Mouse (Mus musculus): ENCODE results near the gene Usp21.

Usp21 gene

DNA sequence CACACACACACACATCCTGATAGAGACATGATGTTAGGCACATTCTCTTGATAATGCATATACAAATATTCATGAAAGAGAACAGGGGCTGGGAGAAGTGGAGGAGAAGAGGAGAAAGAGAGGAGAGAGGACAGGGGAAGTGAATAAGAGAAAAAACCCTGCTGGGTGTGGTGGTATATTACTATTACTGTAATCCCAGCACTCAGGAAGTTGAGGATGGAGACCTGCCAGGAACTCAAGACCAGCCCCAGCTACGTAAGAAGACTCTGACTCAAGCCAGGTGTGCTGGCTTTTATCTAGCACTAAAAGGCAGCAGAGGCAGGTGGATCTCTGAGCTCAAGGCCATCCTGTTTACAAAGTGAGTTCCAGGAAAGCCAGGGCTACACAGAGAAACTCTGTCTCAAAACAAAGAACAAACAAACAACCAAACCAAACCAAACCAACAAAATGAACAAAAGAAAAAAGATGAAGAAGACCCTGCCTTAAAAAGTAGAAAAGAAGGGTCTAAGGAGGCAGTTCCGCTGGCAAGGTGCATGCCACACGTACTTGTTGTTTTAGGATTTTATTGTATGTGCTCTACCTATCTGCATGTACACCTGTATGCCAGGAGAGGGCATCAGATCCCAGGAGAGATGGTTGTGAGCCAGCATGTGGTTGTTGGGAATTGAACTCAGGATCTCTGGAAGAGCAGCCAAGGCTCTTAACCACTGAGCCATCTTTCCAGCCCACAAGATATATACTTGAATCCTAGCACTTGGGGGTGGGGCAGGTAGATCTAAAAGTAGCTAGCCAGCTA, 23.9 kb downstream of the Usp21 start:
- DNase-seq, result no peak

DNA sequence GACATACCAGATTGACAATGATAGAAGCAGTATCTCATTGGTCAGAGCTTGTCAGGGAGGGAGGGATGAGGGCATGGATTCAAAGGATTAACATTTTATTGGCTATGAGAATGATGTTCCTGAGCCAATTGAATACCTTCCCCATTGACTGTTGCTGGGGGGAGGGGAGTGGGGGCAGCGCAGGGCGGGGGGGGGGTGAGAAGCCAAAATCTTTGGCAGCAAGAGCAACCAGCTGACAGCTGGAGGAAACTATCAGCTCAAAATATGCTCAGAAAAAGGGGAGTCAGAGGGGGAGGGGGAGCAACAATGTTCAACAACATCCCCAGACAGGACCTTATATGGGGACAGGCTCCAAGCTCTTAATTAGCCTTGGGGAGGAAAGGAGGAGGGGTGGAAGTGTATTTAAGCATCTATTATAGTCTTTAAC, 24.6 kb downstream of the Usp21 start:
- DNase-seq, result peak; percentile 61

DNA sequence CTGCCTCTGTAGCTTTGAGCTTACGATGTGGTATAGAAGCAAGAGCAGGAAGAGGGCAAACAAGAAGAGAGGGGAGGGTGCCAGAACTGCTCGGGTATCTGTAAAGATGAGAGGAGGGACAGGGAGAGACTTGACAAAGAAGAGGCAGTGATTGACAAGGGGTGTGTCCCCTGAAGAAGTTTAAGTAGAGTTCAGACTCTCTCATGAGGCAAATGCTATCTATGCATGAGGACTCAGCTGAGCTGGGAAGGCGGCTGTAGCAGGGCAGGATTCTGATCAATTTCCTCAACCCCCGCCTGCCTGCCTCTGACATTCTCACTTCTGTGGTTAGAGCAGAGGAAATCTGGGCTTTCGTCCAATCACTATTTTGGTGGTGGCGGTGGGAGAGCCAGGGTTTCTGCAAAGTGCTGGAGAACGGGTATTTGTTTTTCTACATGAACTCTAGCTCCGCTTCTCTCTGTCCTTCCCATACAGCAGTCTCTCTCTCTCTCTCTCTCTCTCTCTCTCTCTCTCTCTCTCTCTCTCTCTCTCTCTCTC, 25.1 kb downstream of the Usp21 start:
- peak; percentile 67 for DNase-seq

- DNase-seq, result no peak
These were observed 27.5 kb downstream of the Usp21 start for GRCm38 (mm10) chr1:171260316-171260715.

DNA sequence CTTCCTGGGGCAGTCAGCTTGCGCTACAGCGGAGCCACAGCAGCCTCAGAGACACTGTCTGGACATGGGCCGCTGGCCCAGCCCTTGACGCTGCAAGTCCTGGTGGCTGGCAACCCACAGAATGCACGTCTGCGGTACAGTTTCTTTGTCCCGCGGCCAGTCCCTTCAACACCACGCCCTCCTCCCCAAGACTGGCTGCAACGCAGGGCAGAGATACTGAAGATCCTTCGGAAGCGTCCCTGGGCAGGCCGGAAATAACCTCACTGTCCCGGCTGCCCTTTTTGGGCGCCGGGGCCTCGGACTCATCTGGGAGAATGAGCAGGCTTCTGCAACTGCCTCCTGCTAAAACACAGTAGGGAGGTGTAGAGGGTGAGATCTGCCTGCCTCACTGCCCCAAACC, 28.9 kb downstream of the Usp21 start:
- DNase-seq, result no peak

DNA sequence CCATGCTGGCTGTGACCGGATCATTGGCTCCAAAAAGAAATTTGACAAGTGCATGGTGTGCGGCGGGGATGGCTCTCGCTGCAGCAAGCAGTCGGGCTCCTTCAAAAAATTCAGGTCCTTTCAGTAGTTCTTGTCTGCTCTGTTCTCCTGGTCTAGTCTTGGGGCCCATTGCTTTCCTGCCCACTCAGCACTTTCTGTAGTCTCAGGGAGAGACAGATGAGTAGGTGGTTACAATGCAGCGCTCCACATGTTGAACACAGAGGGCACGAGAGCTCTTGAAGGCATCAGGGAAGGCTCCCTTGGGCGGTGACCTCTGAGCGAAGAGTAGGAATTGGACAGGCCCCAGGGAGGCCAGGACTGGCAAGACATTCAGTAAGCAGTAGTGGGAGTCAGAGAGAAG, 30.0 kb downstream of the Usp21 start:
- DNase-seq, result no peak

GRCm38 (mm10) chr1:171256937-171257548, 30.7 kb downstream of the Usp21 start:
- peak; percentile 79 for DNase-seq

DNA sequence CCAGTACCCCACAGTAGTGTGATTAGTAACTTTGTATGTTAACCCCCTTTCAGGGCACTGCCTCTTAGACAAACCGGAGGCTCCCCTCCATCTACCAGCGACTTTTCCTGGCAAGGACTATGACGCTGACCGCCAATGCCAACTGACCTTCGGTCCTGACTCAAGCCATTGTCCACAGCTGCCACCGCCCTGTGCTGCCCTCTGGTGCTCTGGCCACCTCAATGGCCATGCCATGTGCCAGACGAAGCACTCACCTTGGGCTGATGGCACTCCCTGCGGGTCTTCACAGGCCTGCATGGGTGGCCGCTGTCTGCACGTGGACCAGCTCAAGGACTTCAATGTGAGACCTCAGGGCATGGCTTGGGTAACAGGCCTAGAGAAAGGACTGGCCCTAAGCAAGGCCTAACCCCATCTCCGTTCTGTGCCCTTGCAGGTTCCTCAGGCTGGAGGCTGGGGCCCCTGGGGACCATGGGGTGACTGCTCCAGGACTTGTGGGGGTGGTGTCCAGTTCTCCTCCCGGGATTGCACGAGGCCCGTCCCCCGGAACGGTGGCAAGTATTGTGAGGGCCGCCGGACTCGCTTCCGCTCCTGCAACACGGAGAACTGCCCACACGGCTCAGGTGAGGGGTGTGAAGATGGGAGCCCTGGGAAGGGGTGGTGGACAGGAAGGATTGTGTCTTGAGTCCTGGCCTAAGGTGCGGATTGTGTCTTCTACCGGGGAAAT, 31.5 kb downstream of the Usp21 start:
- peak; percentile 77 for DNase-seq

DNA sequence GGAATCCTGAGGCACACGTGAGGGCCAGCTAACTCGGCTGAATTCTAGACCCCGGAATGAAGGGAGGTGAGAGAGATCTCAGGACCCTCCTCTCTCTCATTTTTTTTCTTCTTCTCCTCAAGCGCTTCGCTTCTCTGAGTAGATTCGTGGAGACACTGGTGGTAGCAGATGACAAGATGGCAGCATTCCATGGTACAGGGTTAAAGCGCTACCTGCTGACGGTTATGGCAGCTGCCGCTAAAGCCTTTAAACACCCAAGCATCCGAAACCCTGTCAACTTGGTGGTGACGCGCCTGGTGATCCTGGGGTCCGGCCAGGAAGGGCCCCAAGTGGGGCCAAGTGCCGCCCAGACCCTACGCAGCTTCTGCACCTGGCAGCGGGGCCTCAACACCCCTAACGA, 35.4 kb downstream of the Usp21 start:
- DNase-seq, result no peak

DNA sequence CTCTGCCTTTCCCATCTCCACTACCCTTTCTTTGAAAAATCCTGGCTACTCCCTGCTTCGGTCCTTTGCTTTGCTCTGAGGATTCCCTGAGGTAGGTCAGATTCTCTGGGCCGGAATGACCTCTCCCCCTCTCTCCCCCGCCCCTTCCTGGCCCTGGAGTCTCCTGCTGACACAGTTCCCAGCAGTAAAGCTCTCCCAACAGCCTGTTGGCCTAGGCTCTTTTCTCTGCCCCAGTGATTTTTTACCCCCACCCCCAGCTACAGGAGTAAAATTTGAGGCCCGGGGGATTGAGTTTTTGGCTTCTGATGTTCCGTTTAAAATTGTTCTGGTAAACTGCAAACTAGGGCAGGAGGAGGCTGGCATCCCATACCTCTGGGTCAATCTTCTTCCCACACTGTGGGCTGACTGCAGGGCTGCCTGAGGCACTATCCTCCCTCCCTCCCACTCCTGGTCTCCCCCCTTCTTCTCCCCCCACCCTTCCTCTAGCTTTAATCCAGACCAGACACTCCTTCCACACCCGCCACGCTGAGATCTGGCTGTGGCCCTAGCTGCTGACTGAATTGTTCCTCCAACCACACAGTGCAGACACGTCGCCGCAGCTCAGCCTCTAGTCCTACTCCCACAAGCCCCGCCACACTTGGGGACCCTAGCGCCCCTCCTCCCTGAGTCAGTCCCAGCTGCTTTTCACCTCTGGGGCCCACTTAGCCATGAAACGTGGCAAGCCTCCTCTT, 36.0 kb downstream of the Usp21 start:
- DNase-seq, result no peak

GRCm38 (mm10) chr1:171250680-171251593, 36.9 kb downstream of the Usp21 start, which contains the start of gene Ndufs2:
Ndufs2 (minus strand) TSS chr1:171251388.
- DNase-seq, result no peak

DNA sequence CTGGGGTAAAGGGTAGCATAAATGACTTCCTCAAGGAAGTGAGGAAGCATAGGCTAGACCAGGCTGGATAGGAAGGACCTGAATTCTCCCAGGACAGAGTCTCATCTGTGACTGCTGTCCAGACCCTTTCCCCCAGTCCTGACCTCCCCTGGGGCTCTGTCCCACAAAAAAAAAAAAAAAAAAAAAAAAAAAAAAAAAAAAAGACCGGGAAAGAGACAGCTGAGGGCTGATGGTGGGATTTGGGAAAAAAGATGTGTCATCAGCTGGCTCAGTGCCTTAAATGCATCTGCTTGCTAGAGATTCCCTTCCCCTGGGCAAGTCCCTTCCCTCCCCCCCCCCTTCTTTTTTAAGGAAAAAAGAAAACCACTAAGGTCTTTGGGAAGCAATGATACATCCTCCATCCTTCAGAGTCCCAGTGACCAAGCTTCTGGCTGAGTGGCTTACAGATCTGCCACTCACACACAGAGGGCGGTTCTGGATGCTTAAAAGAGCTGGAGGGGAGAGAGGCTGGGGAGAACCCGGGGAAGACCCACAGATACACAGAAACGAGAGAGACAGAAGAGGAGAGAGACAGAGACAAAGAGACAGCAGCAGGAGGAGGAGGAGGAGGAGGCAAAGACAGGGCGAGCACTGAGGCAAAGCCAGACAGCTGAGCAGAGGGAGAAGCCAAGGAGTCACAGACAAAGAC, 37.7 kb downstream of the Usp21 start, which contains the start of gene Adamts4:
Gene Adamts4, plus strand, starts transcription at position 509 of the 688 bp plus-strand sequence.
- DNase-seq, result no peak

- DNase-seq, result no peak
These were observed 39.2 kb downstream of the Usp21 start for GRCm38 (mm10) chr1:171248386-171249226.

GRCm38 (mm10) chr1:171247916-171248315, 39.9 kb downstream of the Usp21 start:
- DNase-seq, result no peak

GRCm38 (mm10) chr1:171247453-171247841, 40.3 kb downstream of the Usp21 start:
- DNase-seq, result no peak

DNA sequence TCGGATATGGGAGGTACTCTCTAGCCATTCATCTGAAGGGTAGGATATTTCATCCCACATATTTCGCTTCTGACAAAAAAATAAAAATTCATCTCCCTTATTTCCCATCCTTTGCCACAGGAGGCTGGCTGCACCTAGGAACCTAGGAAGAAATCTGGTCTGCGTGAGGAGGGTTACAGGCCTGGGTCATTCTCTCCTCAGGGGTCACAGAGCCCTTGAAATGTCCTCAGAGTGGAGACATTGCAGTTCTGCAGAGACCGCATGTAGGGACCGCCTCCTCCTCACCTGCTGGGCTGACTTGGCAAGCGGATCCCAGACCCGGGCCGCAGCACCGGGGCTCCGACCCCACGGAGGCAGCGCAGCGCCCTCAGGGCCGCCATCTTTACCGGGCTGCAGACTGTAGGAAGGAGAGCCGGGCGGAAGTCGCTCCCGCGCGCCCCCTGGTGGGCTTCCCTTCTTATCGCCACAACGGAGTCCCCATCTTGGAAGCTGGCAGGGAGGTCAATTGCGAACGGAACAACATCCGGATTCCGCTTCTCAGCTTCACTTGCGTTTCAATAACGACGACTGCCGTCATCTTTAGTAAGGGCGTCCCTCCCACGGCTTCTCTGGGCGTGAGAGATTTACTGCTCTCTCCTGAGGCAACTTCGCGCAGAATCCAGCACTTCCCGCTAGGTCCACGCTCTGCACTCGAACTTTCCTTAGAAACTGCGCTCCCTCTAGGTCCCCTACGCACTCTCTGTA, 40.9 kb downstream of the Usp21 start:
- peak; percentile 99 for DNase-seq

GRCm38 (mm10) chr1:171245353-171245752, 42.4 kb downstream of the Usp21 start:
- no peak for DNase-seq

DNA sequence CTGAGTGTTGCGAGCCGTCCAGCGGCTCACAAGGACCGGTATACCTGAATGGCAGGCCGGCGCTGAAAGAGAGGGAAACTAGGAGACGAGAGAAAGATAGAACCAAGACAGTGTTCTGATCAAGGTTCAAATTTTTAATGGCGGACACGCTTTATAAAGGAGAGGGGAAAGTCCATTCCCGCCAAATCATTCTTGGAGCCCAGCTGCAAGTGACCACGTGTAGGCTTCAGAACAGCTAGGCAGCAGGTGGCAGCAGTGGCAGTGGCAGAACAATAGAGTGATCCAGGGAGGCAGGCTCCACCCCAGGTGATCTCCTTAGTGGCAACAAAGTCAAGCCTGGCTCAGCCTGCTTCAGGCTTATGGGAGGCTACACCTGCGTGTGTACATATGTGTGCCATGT, 45.8 kb downstream of the Usp21 start:
- peak; percentile 66 for DNase-seq

DNA sequence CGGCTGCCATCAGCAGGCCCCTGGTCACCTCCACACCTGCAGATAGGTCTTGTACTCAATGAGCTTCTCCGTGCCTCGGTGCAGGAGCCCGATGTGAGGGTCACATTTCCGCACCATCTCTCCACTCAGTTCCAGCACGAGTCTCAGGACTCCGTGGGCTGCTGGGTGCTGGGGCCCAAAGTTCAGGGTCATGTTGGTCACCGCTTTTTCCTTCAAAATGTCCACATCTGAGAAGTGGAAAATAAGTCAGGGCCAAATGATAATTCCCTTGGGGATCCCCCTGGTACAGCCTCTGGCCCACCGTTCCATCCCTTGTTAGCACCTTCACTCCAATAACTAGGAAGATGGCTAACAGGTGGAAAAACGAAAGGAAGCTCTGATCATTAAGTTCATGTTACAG, 46.9 kb downstream of the Usp21 start:
- no peak for DNase-seq

Data from kidney, adult 9 months (tissue).